Mouse (Mus musculus): ENCODE results near the gene Atp5d.
"Not testable (repeated sequence)": the region's sequence is repeated elsewhere in the genome, so short reads cannot be mapped to it uniquely, and the experiment has no call there.

Gene Atp5d

GRCm38 (mm10) chr10:80155277-80155676 is 16.8 kb downstream of the Atp5d start:
- DNase-seq: no peak

- DNase-seq: no peak
Observed at GRCm38 (mm10) chr10:80156002-80156751, 17.7 kb downstream of the Atp5d start.

GRCm38 (mm10) chr10:80156752-80157053 is 18.3 kb downstream of the Atp5d start:
- DNase-seq: peak; percentile 60 to 74

GRCm38 (mm10) chr10:80157141-80157929 is 18.9 kb downstream of the Atp5d start:
- DNase-seq: no peak

- peak; percentile 89 to 93 for DNase-seq
Observed at GRCm38 (mm10) chr10:80158307-80158986, 20.0 kb downstream of the Atp5d start.

GRCm38 (mm10) chr10:80159021-80159560 is 20.7 kb downstream of the Atp5d start:
- DNase-seq: peak; percentile 73 to 82

GRCm38 (mm10) chr10:80159561-80160454 is 21.4 kb downstream of the Atp5d start:
- DNase-seq: peak; percentile 99

- peak; percentile 93 to 94 for DNase-seq
Observed at GRCm38 (mm10) chr10:80160455-80161371, 22.3 kb downstream of the Atp5d start.

- peak; percentile 69 to 90 for DNase-seq
Observed at GRCm38 (mm10) chr10:80161522-80162242, 23.2 kb downstream of the Atp5d start.

- DNase-seq: no peak
Observed at GRCm38 (mm10) chr10:80162243-80162608, 23.8 kb downstream of the Atp5d start.

GRCm38 (mm10) chr10:80162716-80163299 is 24.4 kb downstream of the Atp5d start:
- DNase-seq: no peak

GRCm38 (mm10) chr10:80163721-80164120 is 25.3 kb downstream of the Atp5d start:
- DNase-seq: peak; percentile 54 to 70

- peak in 1 of 2 experiments; percentile 35 for DNase-seq
Observed at GRCm38 (mm10) chr10:80164161-80164997, 25.9 kb downstream of the Atp5d start.

GRCm38 (mm10) chr10:80164998-80165344 is 26.5 kb downstream of the Atp5d start:
- peak; percentile 96 to 98 for DNase-seq

GRCm38 (mm10) chr10:80165392-80166128 is 27.1 kb downstream of the Atp5d start, which contains the start of gene Cirbp:
Gene Cirbp (plus strand): TSS chr10:80165985.
- peak in 1 of 2 experiments; percentile 56 for DNase-seq

- not testable (repeated sequence) for DNase-seq
Observed at GRCm38 (mm10) chr10:80166136-80166535, 27.7 kb downstream of the Atp5d start.

GRCm38 (mm10) chr10:80167460-80168037 is 29.1 kb downstream of the Atp5d start:
- DNase-seq: peak; percentile 98 to 99

All from lung, postnatal 4 days (tissue).